Mouse (Mus musculus) heart, embryonic 14.5 days (tissue): ENCODE measurements around the gene Efna5. TPM values are rescaled to one million over a fixed set of nuclear protein-coding genes. Genes with fewer than 3 reads are reported as not detected.

Experiments
- ATAC-seq: fragments of 200-750 bp; cut with Nextera tagmentation; 2 replicates; pipeline ENCODE4 v1.8.0; 2017; ENCODE audit warnings: low read depth, moderate TSS enrichment; ENCODE audit not compliant: insufficient number of reproducible peaks, insufficient read depth, low FRiP score
- H3K27ac ChIP-seq, 2 experiments: fragments of 200-500 bp in 1 of 2; fragments of 300-500 bp in 1 of 2; sonication (generic) in 1 of 2; replicated peaks in 1 of 2; 2 replicates each; pipeline ENCODE4 v1.5.1; 2012 to 2014; ENCODE audit warnings: low read depth in 2 of 2, low read length in 2 of 2, control low read depth in 1 of 2, mild to moderate bottlenecking in 1 of 2, mixed read lengths in 1 of 2; ENCODE audit not compliant: control insufficient read depth in 1 of 2, insufficient read depth in 1 of 2
- H3K27me3 ChIP-seq: fragments of 300-500 bp; sonication (generic); 2 replicates; pipeline ENCODE4 v1.6.1; 2014; ENCODE audit warnings: mild to moderate bottlenecking, low read length, control low read depth; ENCODE audit not compliant: control insufficient read depth, insufficient read depth
- H3K36me3 ChIP-seq: fragments of 300-500 bp; sonication (generic); 2 replicates; pipeline ENCODE4 v1.6.1; 2014; ENCODE audit warnings: mild to moderate bottlenecking, control low read depth, low read length, mixed read lengths; ENCODE audit not compliant: control insufficient read depth, insufficient read depth
- H3K4me1 ChIP-seq, 2 experiments: fragments of 200-500 bp in 1 of 2; fragments of 300-500 bp in 1 of 2; sonication (generic) in 1 of 2; 2 replicates each; pipeline ENCODE4 v1.6.1; 2012 to 2014; ENCODE audit warnings: low read length in 2 of 2, control low read depth in 1 of 2, mixed read lengths in 1 of 2; ENCODE audit not compliant: control insufficient read depth in 2 of 2, insufficient read depth in 2 of 2
- H3K4me2 ChIP-seq: fragments of 300-500 bp; sonication (generic); 2 replicates; pipeline ENCODE4 v1.6.1; 2014; ENCODE audit warnings: mild to moderate bottlenecking, low read length
- H3K4me3 ChIP-seq, 2 experiments: fragments of 200-500 bp in 1 of 2; fragments of 300-500 bp in 1 of 2; sonication (generic) in 1 of 2; 2 replicates each; pipeline ENCODE4 v1.5.1; 2012 to 2014; ENCODE audit warnings: low read length in 2 of 2, mild to moderate bottlenecking in 2 of 2, control low read depth in 1 of 2, low read depth in 1 of 2, moderate library complexity in 1 of 2; ENCODE audit not compliant: control insufficient read depth in 1 of 2, insufficient read depth in 1 of 2
- H3K9ac ChIP-seq: fragments of 300-500 bp; sonication (generic); 2 replicates; pipeline ENCODE4 v1.6.1; 2014; ENCODE audit warnings: mild to moderate bottlenecking, low read length
- H3K9me3 ChIP-seq: fragments of 300-500 bp; sonication (generic); 2 replicates; pipeline ENCODE4 v1.6.1; 2016; ENCODE audit warnings: low read length, control low read depth; ENCODE audit not compliant: control insufficient read depth
- whole genome bisulfite sequencing: fragments of 180-500 bp; shearing (Covaris S2); extraction: QIAGEN DNeasy Blood & Tissue Kit; methylation state at CpG from one replicate; pipeline ENCODE4 v1.1.7; 2014; 5-methylcytosine and 5-hydroxymethylcytosine counted together
- polyA plus RNA-seq: library from polyadenylated mRNA; unstranded; fragments of >200 nt; fragmentation: Nextera tagmentation; extraction: Ambion mirVana; gene quantifications from 2 replicates; pipeline ENCODE4 v1.2.1, GENCODE M21; 2014

The Efna5 gene
- polyA plus RNA-seq, 1 experiment from 2014 or later = 26.4 TPM

- peak overlapping the region; percentile 34 to 39; a peak in 2 of 4 replicates for H3K27ac ChIP-seq
- H3K4me1 ChIP-seq = peaks cover 10 to 20% of the 10 kb centered on the region in 2 experiments
- no peaks in the 10 kb centered on the region for H3K9me3 ChIP-seq
- WGBS = 5% methylated on average over 3 of the region's 3 CpGs
- H3K4me3 ChIP-seq = no peak overlapping the region
- H3K36me3 ChIP-seq = no peaks in the 10 kb centered on the region
- peak overlapping the region; percentile 37 for H3K4me2 ChIP-seq
- H3K9ac ChIP-seq = no peak overlapping the region
- ATAC-seq = no peak
- H3K27me3 ChIP-seq = no peaks in the 10 kb centered on the region
Measured at GRCm38 (mm10) chr17:62852822-62853608, 28.1 kb downstream of the Efna5 start.

- Histone ChIP-seq H3K27ac (no peak overlapping the region), H3K4me3 (no peak overlapping the region), H3K4me2 (no peak overlapping the region), H3K36me3 (no peaks in the 10 kb centered on the region), H3K9ac (no peak overlapping the region), H3K4me1 (peaks cover 10 to 20% of the 10 kb centered on the region in 2 experiments), H3K27me3 (no peaks in the 10 kb centered on the region), H3K9me3 (no peaks in the 10 kb centered on the region)
- ATAC-seq = no peak
- 23% methylated on average over 7 of the region's 7 CpGs for WGBS
Measured at GRCm38 (mm10) chr17:62851268-62851667, 29.8 kb downstream of the Efna5 start.

- H3K4me3 ChIP-seq = no peak overlapping the region
- WGBS = 71% methylated on average over 3 of the region's 3 CpGs
- no peak overlapping the region for H3K27ac ChIP-seq
- no peak overlapping the region for H3K9ac ChIP-seq
- ATAC-seq = no peak
- H3K36me3 ChIP-seq = no peaks in the 10 kb centered on the region
- no peaks in the 10 kb centered on the region for H3K27me3 ChIP-seq
- no peak overlapping the region for H3K4me2 ChIP-seq
- H3K9me3 ChIP-seq = no peaks in the 10 kb centered on the region
- peaks cover 10 to 20% of the 10 kb centered on the region in 2 experiments for H3K4me1 ChIP-seq
Measured at GRCm38 (mm10) chr17:62850603-62851002, 30.5 kb downstream of the Efna5 start.

GRCm38 (mm10) chr17:62849676-62850075, 31.4 kb downstream of the Efna5 start:
- Histone ChIP-seq H3K9me3 (no peaks in the 10 kb centered on the region), H3K4me2 (no peak overlapping the region), H3K9ac (no peak overlapping the region), H3K4me3 (no peak overlapping the region), H3K36me3 (no peaks in the 10 kb centered on the region), H3K27ac (no peak overlapping the region), H3K4me1 (peaks cover 10 to 20% of the 10 kb centered on the region in 2 experiments), H3K27me3 (no peaks in the 10 kb centered on the region)
- 75% methylated on average over 6 of the region's 6 CpGs for WGBS
- ATAC-seq = no peak

- Histone ChIP-seq H3K27ac (no peak overlapping the region), H3K36me3 (no peaks in the 10 kb centered on the region), H3K4me2 (no peak overlapping the region), H3K9ac (no peak overlapping the region), H3K4me1 (no peaks in the 10 kb centered on the region), H3K9me3 (no peaks in the 10 kb centered on the region), H3K4me3 (no peak overlapping the region), H3K27me3 (no peaks in the 10 kb centered on the region)
- WGBS = 59% methylated on average over 5 of the region's 5 CpGs
- no peak for ATAC-seq
Measured at GRCm38 (mm10) chr17:62845656-62846055, 35.5 kb downstream of the Efna5 start.

GRCm38 (mm10) chr17:62844329-62844728, 36.8 kb downstream of the Efna5 start:
- no peak for ATAC-seq
- no peaks in the 10 kb centered on the region for H3K9me3 ChIP-seq
- no peaks in the 10 kb centered on the region for H3K36me3 ChIP-seq
- H3K27me3 ChIP-seq = no peaks in the 10 kb centered on the region
- H3K27ac ChIP-seq = no peak overlapping the region
- H3K9ac ChIP-seq = no peak overlapping the region
- WGBS = 71% methylated on average over 5 of the region's 5 CpGs
- no peak overlapping the region for H3K4me2 ChIP-seq
- H3K4me1 ChIP-seq = no peaks in the 10 kb centered on the region
- H3K4me3 ChIP-seq = no peak overlapping the region

GRCm38 (mm10) chr17:62837336-62837735, 43.8 kb downstream of the Efna5 start:
- no peak overlapping the region for H3K9ac ChIP-seq
- no peak overlapping the region for H3K27ac ChIP-seq
- no peaks in the 10 kb centered on the region for H3K36me3 ChIP-seq
- peaks cover 0 to under 1% of the 10 kb centered on the region in 2 experiments; a peak in 2 of 4 replicates for H3K4me1 ChIP-seq
- no peak overlapping the region for H3K4me2 ChIP-seq
- ATAC-seq = no peak
- H3K9me3 ChIP-seq = no peaks in the 10 kb centered on the region
- 86% methylated on average over 7 of the region's 7 CpGs for WGBS
- no peaks in the 10 kb centered on the region for H3K27me3 ChIP-seq
- H3K4me3 ChIP-seq = no peak overlapping the region
